Mouse (Mus musculus) kidney, adult 2 months (tissue): ENCODE measurements around the gene Ddx60.

ENCODE experiments used
- CTCF ChIP-seq: fragments of 200-500 bp; conservative IDR thresholded peaks from 2 replicates; pipeline ENCODE4 v1.5.1; 2011; ENCODE audit warnings: low read depth, mild to moderate bottlenecking, control low read depth, low read length, moderate library complexity, mixed read lengths; ENCODE audit not compliant: insufficient read depth, insufficient read length
- POLR2A ChIP-seq: fragments of 200-500 bp; IDR thresholded peaks from one replicate; pipeline ENCODE4 v1.6.1; 2011; ENCODE audit warnings: low read depth, low read length, control low read depth

- TF ChIP-seq CTCF = no peak
- no peak for TF ChIP-seq POLR2A
Observed at GRCm38 (mm10) chr8:61927777-61928494, at the start of gene Ddx60.
